Mouse (Mus musculus) inflammation-experienced regulatory T-cells, adult 6 months (primary cell): ENCODE measurements at regions not wholly inside any gene's neighbourhood (a gene's known extent, or its start where the extent isn't known, plus 50 kb on each side); places are given as distances from the start of the nearest gene placed in this dataset.
A peak's percentile ranks its signal among the peaks of the same experiment; 100 is the strongest.

Experiments
- ATAC-seq: one replicate; pipeline ENCODE4 v1.8.0; 2017

GRCm38 (mm10) chr19:24622776-24623175 lies 51.0 kb upstream of the Tmem252 start:
- no peak for ATAC-seq

GRCm38 (mm10) chr19:24622309-24622708 lies 51.5 kb upstream of the Tmem252 start:
- ATAC-seq: no peak

- ATAC-seq: peak; percentile 61
These were observed 52.1 kb upstream of the Tmem252 start for GRCm38 (mm10) chr19:24621610-24622220.

- no peak for ATAC-seq
These were observed 58.0 kb upstream of the Tmem252 start for GRCm38 (mm10) chr19:24615762-24616310.

GRCm38 (mm10) chr19:24607884-24608283 lies 52.2 kb upstream of the Pip5k1b start:
- no peak for ATAC-seq

- ATAC-seq: no peak
These were observed 50.8 kb upstream of the Pip5k1b start for GRCm38 (mm10) chr19:24606390-24606976.
